Mouse (Mus musculus) forebrain, embryonic 14.5 days (tissue): ENCODE measurements at regions not wholly inside any gene's neighbourhood (a gene's known extent, or its start where the extent isn't known, plus 50 kb on each side); places are given as distances from the start of the nearest gene placed in this dataset.

ENCODE experiments used
- ATAC-seq: fragments of 200-750 bp; cut with Nextera tagmentation; 2 replicates; pipeline ENCODE4 v1.8.0; 2017; ENCODE audit warnings: mild to moderate bottlenecking, moderate library complexity
- DNase-seq: peaks from one replicate; pipeline ENCODE4 v3.0.0-alpha.2; 2015; ENCODE audit warnings: low spot score
- H3K27ac ChIP-seq: fragments of 300-500 bp; sonication (generic); 2 replicates; pipeline ENCODE4 v1.5.1; 2014; ENCODE audit warnings: low read depth, mild to moderate bottlenecking, control low read depth, low read length, moderate library complexity
- H3K27me3 ChIP-seq: fragments of 300-500 bp; sonication (generic); replicated peaks from 2 replicates; pipeline ENCODE4 v1.6.1; 2014; ENCODE audit warnings: low read length, control low read depth, mixed read lengths; ENCODE audit not compliant: control insufficient read depth, insufficient read depth
- H3K36me3 ChIP-seq: fragments of 300-500 bp; sonication (generic); 2 replicates; pipeline ENCODE4 v1.6.1; 2014; ENCODE audit warnings: low read length, control low read depth; ENCODE audit not compliant: control insufficient read depth, insufficient read depth
- H3K4me1 ChIP-seq: fragments of 300-500 bp; sonication (generic); 2 replicates; pipeline ENCODE4 v1.6.1; 2014; ENCODE audit warnings: antibody characterized with exemption, low read length, control low read depth; ENCODE audit not compliant: control insufficient read depth, insufficient read depth
- H3K4me2 ChIP-seq: fragments of 300-500 bp; sonication (generic); 2 replicates; pipeline ENCODE4 v1.6.1; 2014; ENCODE audit warnings: mild to moderate bottlenecking, control low read depth, low read length
- H3K4me3 ChIP-seq: fragments of 300-500 bp; sonication (generic); 2 replicates; pipeline ENCODE4 v1.5.1; 2014; ENCODE audit warnings: low read depth, low read length, control low read depth
- H3K9ac ChIP-seq: fragments of 300-500 bp; sonication (generic); 2 replicates; pipeline ENCODE4 v1.6.1; 2014; ENCODE audit warnings: mild to moderate bottlenecking, low read length, control low read depth, moderate library complexity
- H3K9me3 ChIP-seq: fragments of 300-500 bp; sonication (generic); replicated peaks from 2 replicates; pipeline ENCODE4 v1.6.1; 2016; ENCODE audit warnings: low read length, control low read depth, mixed read lengths; ENCODE audit not compliant: control insufficient read depth
- WGBS: fragments of 180-500 bp; shearing (Covaris S2); extraction: QIAGEN DNeasy Blood & Tissue Kit; methylation state at CpG from one replicate; pipeline ENCODE4 v1.1.7; 2014; 5-methylcytosine and 5-hydroxymethylcytosine counted together

- Histone ChIP-seq H3K4me3 (no peak overlapping the region), H3K36me3 (no peaks in the 10 kb centered on the region), H3K4me1 (no peaks in the 10 kb centered on the region), H3K9me3 (no peaks in the 10 kb centered on the region), H3K27me3 (no peaks in the 10 kb centered on the region), H3K4me2 (no peak overlapping the region), H3K27ac (no peak overlapping the region), H3K9ac (no peak overlapping the region)
- WGBS, result 84% methylated on average over 1 of the region's 1 CpGs
- DNase-seq, result peak; percentile 77
- peak; percentile 83; the same call in 1 of the 2 replicates for ATAC-seq
Observed at GRCm38 (mm10) chrX:6261469-6261868, 59.1 kb downstream of the Bmp15 start.

- Histone ChIP-seq H3K27me3 (no peaks in the 10 kb centered on the region), H3K27ac (no peak overlapping the region), H3K36me3 (no peaks in the 10 kb centered on the region), H3K9me3 (no peaks in the 10 kb centered on the region), H3K4me3 (no peak overlapping the region), H3K4me2 (no peak overlapping the region), H3K4me1 (no peaks in the 10 kb centered on the region), H3K9ac (no peak overlapping the region)
- DNase-seq (no peak), ATAC-seq (no peak)
- 72% methylated on average over 4 of the region's 4 CpGs for WGBS
Observed at GRCm38 (mm10) chrX:6258523-6258922, 62.0 kb downstream of the Bmp15 start.

- Histone ChIP-seq H3K4me1 (no peaks in the 10 kb centered on the region), H3K9me3 (no peaks in the 10 kb centered on the region), H3K36me3 (no peaks in the 10 kb centered on the region), H3K9ac (no peak overlapping the region), H3K27me3 (no peaks in the 10 kb centered on the region), H3K4me3 (no peak overlapping the region), H3K27ac (no peak overlapping the region), H3K4me2 (no peak overlapping the region)
- DNase-seq (peak; percentile 41), ATAC-seq (no peak)
Observed at GRCm38 (mm10) chrX:6254058-6254457, 66.5 kb downstream of the Bmp15 start.

GRCm38 (mm10) chrX:6252873-6253272, 67.6 kb downstream of the Bmp15 start:
- DNase-seq (no peak), ATAC-seq (no peak)
- Histone ChIP-seq H3K9ac (no peak overlapping the region), H3K4me3 (no peak overlapping the region), H3K4me1 (no peaks in the 10 kb centered on the region), H3K4me2 (no peak overlapping the region), H3K27me3 (no peaks in the 10 kb centered on the region), H3K36me3 (no peaks in the 10 kb centered on the region), H3K9me3 (no peaks in the 10 kb centered on the region), H3K27ac (no peak overlapping the region)
- WGBS, result 58% methylated on average over 2 of the region's 2 CpGs
